Mouse (Mus musculus): ENCODE measurements around the gene Aire.

Gene Aire

DNA sequence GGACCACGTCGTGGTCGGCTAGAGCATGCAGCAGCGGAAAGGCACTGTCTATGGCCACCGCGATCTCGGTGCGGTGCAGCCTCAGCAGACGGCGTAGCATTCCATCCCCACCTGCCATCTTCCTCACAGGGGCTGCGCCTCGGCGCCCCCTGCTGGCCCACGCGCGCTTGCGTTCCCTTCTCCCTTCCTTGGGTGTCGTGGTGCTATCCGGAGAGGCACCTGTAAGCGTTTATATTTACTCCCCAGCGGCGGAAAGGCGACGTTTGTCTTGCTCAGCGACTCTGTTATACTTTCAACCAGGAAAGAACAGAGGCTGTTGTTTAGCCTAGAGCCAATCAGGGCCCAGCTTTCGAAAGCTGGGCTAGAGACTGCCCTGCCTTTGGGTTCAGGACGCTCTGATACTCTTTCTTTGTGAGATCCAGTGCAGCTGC is at the start of gene Aire:
Aire (minus strand) TSS at position 205 of the 431 bp plus-strand sequence.
- peak; percentile 90 for DNase-seq

DNA sequence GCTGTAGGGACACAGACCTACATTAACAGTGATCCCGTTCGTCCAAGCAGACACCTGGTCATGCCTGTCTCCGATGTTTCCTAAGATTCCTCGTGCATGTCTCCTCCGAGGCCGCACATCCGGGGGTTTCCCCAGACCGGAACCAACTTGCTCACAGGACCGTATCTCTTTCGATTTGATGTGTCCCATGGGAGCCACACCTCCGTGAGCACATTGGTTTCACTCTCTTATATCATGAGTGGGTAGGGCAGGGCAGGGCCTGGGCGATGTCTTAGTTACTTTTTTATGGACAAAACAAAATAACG is 49.3 kb upstream of the Aire start:
- DNase-seq: no peak

GRCm38 (mm10) chr10:78091865-78092724 is 48.7 kb upstream of the Aire start:
- no peak for DNase-seq

- DNase-seq: no peak
Measured at GRCm38 (mm10) chr10:78090706-78091491, 47.5 kb upstream of the Aire start.

- no peak for DNase-seq
Measured at GRCm38 (mm10) chr10:78090246-78090645, 46.8 kb upstream of the Aire start.

DNA sequence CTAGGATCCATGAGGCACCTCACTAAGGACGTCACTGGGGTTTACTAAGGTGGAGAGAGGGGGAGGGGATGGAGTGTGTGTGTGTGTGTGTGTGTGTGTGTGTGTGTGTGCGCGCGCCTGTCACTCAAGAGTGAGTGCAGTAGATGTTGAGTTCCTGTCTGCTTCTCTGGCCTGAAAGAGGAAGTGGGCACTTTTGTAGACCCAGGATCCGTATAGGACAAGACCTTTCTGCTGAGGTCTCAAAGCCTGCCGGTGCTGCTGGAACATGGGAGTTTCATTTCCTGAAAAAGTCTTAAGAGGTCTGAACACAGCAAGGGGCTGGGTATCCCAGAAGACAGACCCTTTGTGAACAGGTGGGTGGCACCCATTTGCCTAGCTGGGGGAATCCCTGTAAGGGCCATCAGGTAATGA is 43.7 kb upstream of the Aire start:
- DNase-seq: peak; percentile 40

- no peak for DNase-seq
Measured at GRCm38 (mm10) chr10:78086444-78087061, 43.1 kb upstream of the Aire start.

GRCm38 (mm10) chr10:78085711-78086110 is 42.3 kb upstream of the Aire start:
- DNase-seq: no peak

GRCm38 (mm10) chr10:78084073-78084472 is 40.7 kb upstream of the Aire start:
- no peak for DNase-seq

GRCm38 (mm10) chr10:78079955-78080591 is 36.7 kb upstream of the Aire start:
- no peak for DNase-seq

DNA sequence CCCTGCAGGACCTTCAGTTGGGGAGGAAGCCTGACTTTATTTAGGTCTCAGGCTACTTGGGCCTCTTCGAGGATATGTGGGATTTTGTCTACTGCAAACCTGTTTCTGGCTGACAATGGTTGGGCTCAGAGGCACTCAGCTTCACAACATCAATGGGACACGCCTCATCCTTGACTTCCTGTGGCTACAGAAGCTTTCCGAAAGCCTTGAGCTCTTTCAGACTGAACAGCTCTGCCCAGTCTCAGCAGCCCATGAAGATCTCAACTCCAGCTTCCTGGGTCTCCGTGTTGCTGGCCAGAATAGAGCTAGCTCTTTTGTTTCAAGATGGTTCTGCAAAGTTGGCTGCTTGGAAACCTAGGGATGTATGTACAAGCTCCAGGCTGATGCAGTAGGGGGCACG is 34.9 kb upstream of the Aire start:
- peak; percentile 23 for DNase-seq

DNA sequence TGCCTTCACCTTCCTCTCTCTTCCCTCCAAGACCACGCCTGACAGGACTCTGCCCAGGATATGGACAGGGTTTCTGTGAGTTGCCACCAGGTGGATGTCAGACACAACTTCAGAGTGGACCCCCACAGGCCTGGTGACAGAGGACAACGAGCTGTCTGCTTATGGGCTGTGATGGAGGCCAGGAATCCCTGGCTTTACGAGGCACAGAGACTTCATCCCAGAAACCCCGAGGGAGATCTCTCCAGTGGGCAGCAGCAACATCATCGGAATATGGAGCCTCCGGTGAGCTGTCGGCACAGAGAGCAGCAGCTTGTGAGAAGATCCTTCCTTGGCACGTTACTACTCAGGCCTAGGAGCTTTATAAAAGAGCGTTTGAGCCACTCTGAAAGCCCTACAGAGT is 34.5 kb upstream of the Aire start:
- DNase-seq: no peak

GRCm38 (mm10) chr10:78074977-78075376 is 31.6 kb upstream of the Aire start:
- peak; percentile 58 for DNase-seq

DNA sequence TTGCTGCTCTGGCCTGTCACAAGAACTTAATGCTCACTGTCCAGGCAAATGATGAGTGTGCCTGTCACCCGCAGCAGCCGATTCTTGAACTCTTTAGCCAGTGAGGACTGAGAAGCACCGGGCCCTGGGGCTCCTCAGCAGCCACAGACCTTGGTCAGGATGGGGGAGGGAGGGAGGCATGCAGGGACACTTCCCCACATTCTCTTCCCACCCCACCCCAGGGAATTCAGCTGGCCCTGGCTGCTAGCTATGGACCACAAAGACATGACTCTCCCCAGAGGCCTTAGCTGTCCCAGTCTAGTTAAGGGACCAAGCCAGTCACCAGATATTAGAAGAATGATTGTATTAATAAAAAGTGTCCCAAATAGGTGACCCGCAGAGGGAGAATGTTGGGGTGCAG is 30.7 kb upstream of the Aire start:
- DNase-seq: no peak

GRCm38 (mm10) chr10:78069101-78070011 is 25.9 kb upstream of the Aire start, which contains the start of gene Icosl:
Gene Icosl (plus strand): TSS chr10:78069302.
- DNase-seq: peak; percentile 74

DNA sequence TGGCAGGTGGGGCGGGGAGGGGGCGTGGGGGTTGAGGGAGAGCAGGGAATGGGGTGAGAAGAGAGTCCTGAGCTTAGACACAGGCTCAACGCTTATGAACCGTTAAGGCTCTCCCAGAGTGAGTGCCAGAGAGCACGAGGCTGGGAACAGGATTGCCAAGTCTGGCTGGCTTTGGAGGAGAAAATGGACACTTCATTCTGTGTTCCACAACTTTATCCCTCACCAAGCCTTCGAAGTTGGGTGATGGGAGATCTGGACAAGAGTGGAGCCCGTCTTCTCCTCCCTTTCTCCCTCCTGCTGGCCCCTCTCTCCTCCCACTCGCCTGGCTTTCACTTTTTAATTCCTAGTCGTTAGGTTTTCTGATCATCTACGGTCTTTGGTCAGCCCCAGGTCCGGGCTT is 25.1 kb upstream of the Aire start:
- DNase-seq: no peak

DNA sequence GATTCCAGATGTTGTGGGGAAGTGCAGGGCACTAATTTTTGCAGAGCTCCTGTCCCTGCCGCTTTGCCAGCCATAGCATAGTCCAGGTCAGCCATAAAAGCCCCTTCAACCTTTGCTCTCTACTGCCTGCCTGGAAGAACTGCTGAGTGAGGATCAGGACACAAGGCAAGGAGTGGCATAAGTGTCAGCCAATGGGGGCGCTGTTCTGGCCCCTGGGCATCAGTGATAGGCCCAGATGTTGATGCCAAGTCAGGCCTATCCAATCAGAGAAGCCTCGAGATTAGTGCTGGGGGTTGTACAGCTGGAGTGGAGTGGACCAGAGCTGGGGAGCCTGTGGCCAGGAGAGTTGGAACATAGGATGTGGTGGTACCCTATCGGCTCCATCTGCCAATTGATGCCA is 23.8 kb upstream of the Aire start:
- peak; percentile 43 for DNase-seq

- DNase-seq: no peak
Measured at GRCm38 (mm10) chr10:78063122-78063521, 19.7 kb upstream of the Aire start.

DNA sequence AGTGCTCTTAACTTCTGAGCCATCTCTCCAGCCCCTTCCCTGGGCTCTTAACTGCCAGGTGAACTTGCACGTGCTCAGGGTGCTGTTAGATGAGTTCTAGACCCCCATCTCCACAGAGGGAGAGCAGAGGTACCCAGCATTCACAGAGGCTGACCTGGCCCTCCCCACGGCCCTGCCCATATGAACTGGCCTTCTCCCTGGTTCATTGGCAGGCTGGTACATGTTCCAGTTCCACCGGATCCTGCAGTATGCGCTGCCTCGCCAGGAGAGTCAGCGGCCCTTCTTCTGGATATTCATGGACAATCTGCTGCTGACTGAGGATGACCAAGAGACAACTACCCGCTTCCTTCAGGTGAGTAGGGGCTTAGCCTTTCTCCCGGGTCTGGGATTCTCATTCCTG is 13.6 kb upstream of the Aire start:
- DNase-seq: no peak

DNA sequence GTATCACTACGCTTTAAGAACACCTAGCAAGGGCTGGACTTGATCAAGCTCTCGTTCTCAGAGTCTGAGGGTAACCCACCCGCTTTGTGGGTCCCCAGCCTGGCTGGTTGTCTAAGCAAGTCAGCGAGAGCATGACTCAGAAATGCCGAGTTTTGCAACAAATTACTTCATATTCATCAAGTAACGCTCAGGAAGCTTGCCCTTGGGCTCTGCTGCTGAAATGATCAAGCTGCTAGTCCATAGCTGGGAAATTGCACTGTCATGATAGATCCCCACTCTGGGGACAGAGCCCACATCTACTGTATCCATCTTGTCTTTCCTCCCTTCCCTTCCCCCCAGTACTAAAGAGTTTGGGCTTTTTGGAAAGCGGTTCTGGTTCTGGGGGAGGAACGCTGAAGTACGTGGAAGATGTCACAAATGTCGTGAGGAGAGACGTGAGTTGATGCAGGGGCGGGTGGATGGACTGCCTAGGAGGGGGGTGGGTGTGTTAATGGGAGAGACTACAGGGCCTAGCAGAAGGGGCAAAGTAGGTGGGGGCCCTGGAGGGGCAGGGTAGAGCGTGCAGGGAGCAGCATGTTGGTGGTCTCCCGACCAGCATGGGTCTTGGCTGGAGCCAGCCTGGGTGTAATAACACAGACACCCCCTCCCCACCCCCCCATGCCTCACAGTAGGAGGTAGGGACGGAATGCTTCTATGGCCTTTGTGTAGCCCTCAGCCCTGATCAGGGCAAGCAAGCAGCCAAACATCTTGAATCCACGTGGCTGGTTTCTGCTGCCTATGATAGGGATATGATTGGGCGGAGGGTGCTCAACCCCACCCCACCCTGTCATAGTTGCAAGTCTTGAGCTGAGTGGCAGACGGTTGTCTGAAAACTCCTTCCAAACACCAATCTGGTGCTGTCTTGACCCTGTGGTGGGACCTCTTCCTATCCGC is 11.5 kb upstream of the Aire start:
- no peak for DNase-seq

DNA sequence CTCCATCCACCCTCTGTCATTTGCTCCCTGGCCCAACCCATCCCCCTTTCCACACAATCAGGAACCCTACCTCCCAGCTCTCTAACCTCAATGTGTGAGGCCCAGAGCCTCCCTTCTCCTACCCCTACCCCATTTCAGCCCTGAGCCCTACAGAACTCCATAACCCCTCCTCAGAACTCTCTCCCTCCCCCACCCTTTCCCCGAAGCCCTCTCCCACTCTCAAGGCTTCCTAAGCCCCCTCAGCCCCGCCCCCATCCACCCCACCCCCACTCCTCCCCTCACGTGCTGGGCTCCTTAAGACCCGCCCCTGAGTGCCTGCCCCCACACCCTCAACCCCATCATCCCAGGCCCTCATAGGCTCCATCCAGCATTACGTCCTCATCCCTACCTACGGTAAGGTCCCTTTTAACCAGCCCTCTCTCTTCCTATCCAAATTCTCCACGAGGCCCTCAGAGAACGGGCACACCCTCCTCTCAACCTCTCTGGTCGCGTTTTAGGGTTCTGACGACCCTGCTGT is 6.2 kb upstream of the Aire start:
- DNase-seq: no peak

All from thymus, postnatal 14 days (tissue).